Mouse (Mus musculus): ENCODE measurements at regions not wholly inside any gene's neighbourhood (a gene's known extent, or its start where the extent isn't known, plus 50 kb on each side); places are given as distances from the start of the nearest gene placed in this dataset.

- H3K4me1 ChIP-seq (ENCODE audit: insufficient read depth), result no peaks in the 10 kb centered on the region
- H3K4me2 ChIP-seq (ENCODE audit: low read depth), result no peak overlapping the region
- no peaks in the 10 kb centered on the region for H3K27me3 ChIP-seq (ENCODE audit: insufficient read depth, low read length)
- DNase-seq, result no peak
- H3K4me3 ChIP-seq (ENCODE audit: low read depth, low read length), result no peak overlapping the region
- H3K9me3 ChIP-seq (ENCODE audit: low read length), result no peaks in the 10 kb centered on the region
- H3K9ac ChIP-seq, result no peak overlapping the region
- no peak for ATAC-seq
- no peaks in the 10 kb centered on the region for H3K36me3 ChIP-seq (ENCODE audit: insufficient read depth)
- no peak overlapping the region for H3K27ac ChIP-seq (ENCODE audit: low read depth, low read length)
- no peak for TF ChIP-seq CTCF (IDR thresholded peaks at IDR 0.05; ENCODE audit: low read depth)
Observed at GRCm38 (mm10) chr4:75641046-75641445, 362.9 kb upstream of the Dmac1 start.

- no peak for TF ChIP-seq CTCF (IDR thresholded peaks at IDR 0.05; ENCODE audit: low read depth)
- H3K27ac ChIP-seq (ENCODE audit: low read depth, low read length), result no peak overlapping the region
- H3K9me3 ChIP-seq (ENCODE audit: low read length), result no peaks in the 10 kb centered on the region
- H3K4me3 ChIP-seq (ENCODE audit: low read depth, low read length), result no peak overlapping the region
- H3K4me2 ChIP-seq (ENCODE audit: low read depth), result no peak overlapping the region
- H3K36me3 ChIP-seq (ENCODE audit: insufficient read depth), result no peaks in the 10 kb centered on the region
- H3K27me3 ChIP-seq (ENCODE audit: insufficient read depth, low read length), result no peaks in the 10 kb centered on the region
- ATAC-seq (no peak), DNase-seq (no peak)
- H3K4me1 ChIP-seq (ENCODE audit: insufficient read depth), result no peaks in the 10 kb centered on the region
- H3K9ac ChIP-seq, result no peak overlapping the region
- 32% methylated on average over 1 of the region's 1 CpGs for WGBS
Observed at GRCm38 (mm10) chr4:75636627-75637026, 358.5 kb upstream of the Dmac1 start.

- TF ChIP-seq CTCF (IDR thresholded peaks at IDR 0.05; ENCODE audit: low read depth), result no peak
- ATAC-seq (peak; percentile 62), DNase-seq (peak; percentile 28)
- Histone ChIP-seq H3K27ac (ENCODE audit: low read depth, low read length) (no peak overlapping the region), H3K9ac (no peak overlapping the region), H3K4me3 (ENCODE audit: low read depth, low read length) (no peak overlapping the region), H3K36me3 (ENCODE audit: insufficient read depth) (no peaks in the 10 kb centered on the region), H3K9me3 (ENCODE audit: low read length) (0 out of 2 replicates have a peak, but pooled peaks cover 4% of the 10 kb centered on the region), H3K4me2 (ENCODE audit: low read depth) (no peak overlapping the region), H3K4me1 (ENCODE audit: insufficient read depth) (no peaks in the 10 kb centered on the region), H3K27me3 (ENCODE audit: insufficient read depth, low read length) (no peaks in the 10 kb centered on the region)
- 55% methylated on average over 3 of the region's 3 CpGs for WGBS
Observed at GRCm38 (mm10) chr4:75589901-75590300, 311.8 kb upstream of the Dmac1 start.

GRCm38 (mm10) chr4:75588095-75588875 is 310.2 kb upstream of the Dmac1 start:
- H3K4me2 ChIP-seq (ENCODE audit: low read depth), result no peak overlapping the region
- no peaks in the 10 kb centered on the region for H3K27me3 ChIP-seq (ENCODE audit: insufficient read depth, low read length)
- no peak overlapping the region for H3K27ac ChIP-seq (ENCODE audit: low read depth, low read length)
- H3K36me3 ChIP-seq (ENCODE audit: insufficient read depth), result no peaks in the 10 kb centered on the region
- H3K9me3 ChIP-seq (ENCODE audit: low read length), result no peaks in the 10 kb centered on the region
- H3K4me1 ChIP-seq (ENCODE audit: insufficient read depth), result no peaks in the 10 kb centered on the region
- 25% methylated on average over 6 of the region's 6 CpGs for WGBS
- no peak overlapping the region for H3K9ac ChIP-seq
- no peak overlapping the region for H3K4me3 ChIP-seq (ENCODE audit: low read depth, low read length)
- ATAC-seq, result no peak
- TF ChIP-seq CTCF (IDR thresholded peaks at IDR 0.05; ENCODE audit: low read depth), result no peak
- no peak for DNase-seq

GRCm38 (mm10) chr4:75579865-75580264 is 301.8 kb upstream of the Dmac1 start:
- Histone ChIP-seq H3K9me3 (ENCODE audit: low read length) (no peaks in the 10 kb centered on the region), H3K27ac (ENCODE audit: low read depth, low read length) (no peak overlapping the region), H3K9ac (no peak overlapping the region), H3K36me3 (ENCODE audit: insufficient read depth) (no peaks in the 10 kb centered on the region), H3K4me1 (ENCODE audit: insufficient read depth) (no peaks in the 10 kb centered on the region), H3K4me3 (ENCODE audit: low read depth, low read length) (no peak overlapping the region), H3K27me3 (ENCODE audit: insufficient read depth, low read length) (no peaks in the 10 kb centered on the region), H3K4me2 (ENCODE audit: low read depth) (no peak overlapping the region)
- ATAC-seq, result no peak
- DNase-seq, result no peak
- no peak for TF ChIP-seq CTCF (IDR thresholded peaks at IDR 0.05; ENCODE audit: low read depth)
- WGBS, result 85% methylated on average over 1 of the region's 1 CpGs

GRCm38 (mm10) chr4:75572603-75573002 is 294.5 kb upstream of the Dmac1 start:
- Histone ChIP-seq H3K27me3 (ENCODE audit: insufficient read depth, low read length) (no peaks in the 10 kb centered on the region), H3K27ac (ENCODE audit: low read depth, low read length) (no peak overlapping the region), H3K36me3 (ENCODE audit: insufficient read depth) (no peaks in the 10 kb centered on the region), H3K4me2 (ENCODE audit: low read depth) (no peak overlapping the region), H3K9me3 (ENCODE audit: low read length) (no peaks in the 10 kb centered on the region), H3K9ac (no peak overlapping the region), H3K4me3 (ENCODE audit: low read depth, low read length) (no peak overlapping the region), H3K4me1 (ENCODE audit: insufficient read depth) (no peaks in the 10 kb centered on the region)
- DNase-seq (no peak), ATAC-seq (no peak)
- no peak for TF ChIP-seq CTCF (IDR thresholded peaks at IDR 0.05; ENCODE audit: low read depth)

GRCm38 (mm10) chr4:75567630-75568029 is 289.5 kb upstream of the Dmac1 start:
- no peaks in the 10 kb centered on the region for H3K9me3 ChIP-seq (ENCODE audit: low read length)
- ATAC-seq (no peak), DNase-seq (no peak)
- H3K9ac ChIP-seq, result no peak overlapping the region
- no peak overlapping the region for H3K27ac ChIP-seq (ENCODE audit: low read depth, low read length)
- H3K36me3 ChIP-seq (ENCODE audit: insufficient read depth), result no peaks in the 10 kb centered on the region
- no peaks in the 10 kb centered on the region for H3K27me3 ChIP-seq (ENCODE audit: insufficient read depth, low read length)
- 95% methylated on average over 2 of the region's 2 CpGs for WGBS
- H3K4me2 ChIP-seq (ENCODE audit: low read depth), result no peak overlapping the region
- no peak for TF ChIP-seq CTCF (IDR thresholded peaks at IDR 0.05; ENCODE audit: low read depth)
- no peak overlapping the region for H3K4me3 ChIP-seq (ENCODE audit: low read depth, low read length)
- H3K4me1 ChIP-seq (ENCODE audit: insufficient read depth), result no peaks in the 10 kb centered on the region

Measured in forebrain, postnatal 0 days (tissue).